9 mouse cellular contexts compared by ENCODE assay signal in genomic region chr8:119661081-119661480, GRCm38 (mm10). TPM values are rescaled to one million over a fixed set of nuclear protein-coding genes. Genes with fewer than 3 reads are reported as not detected.
DNase-seq lines count a peak whose midpoint lies in the region; ATAC-seq lines count a peak whose summit lies in the region.
"Had no signal": no experiment of that assay in that cellular context is flagged by ENCODE, and none has a peak within 500 bp of the region (broad histone marks: within the 10 kb centered on the region; RNA-seq: fewer than 3 reads in every experiment).

No protein-coding gene starts in this region.

- H3K4me2 ChIP-seq in neural tube, embryonic 15.5 days, result no peak overlapping the region
- H3K4me2 ChIP-seq in heart, embryonic 14.5 days (ENCODE audit: low read length), result no peak overlapping the region
- H3K4me2 ChIP-seq in kidney, embryonic 15.5 days, result no peak overlapping the region

- H3K4me1 ChIP-seq in neural tube, embryonic 15.5 days, result peaks cover 9% of the 10 kb centered on the region
- peaks cover 17 to 23% of the 10 kb centered on the region in 2 experiments for H3K4me1 ChIP-seq in heart, embryonic 14.5 days (ENCODE audit: control insufficient read depth in 2 of 2, insufficient read depth in 2 of 2, low read length in 2 of 2)
- H3K4me1 ChIP-seq in kidney, embryonic 15.5 days, result peaks cover 36% of the 10 kb centered on the region

- no peak for ATAC-seq in neural tube, embryonic 15.5 days (ENCODE audit: low FRiP score)
- peak; percentile 32; the same call in 1 of the 2 replicates for ATAC-seq in heart, embryonic 14.5 days (ENCODE audit: insufficient number of reproducible peaks, insufficient read depth, low FRiP score, low read depth)
- peak; percentile 67 for ATAC-seq in kidney, embryonic 15.5 days (replicated peaks; ENCODE audit: low FRiP score)

- no peak overlapping the region for H3K27ac ChIP-seq in neural tube, embryonic 15.5 days (replicated peaks)
- no peak overlapping the region for H3K27ac ChIP-seq in heart, embryonic 14.5 days (replicated peaks in 1 of 2; ENCODE audit: control insufficient read depth in 1 of 2, insufficient read depth in 1 of 2, low read depth in 2 of 2, low read length in 2 of 2)
- H3K27ac ChIP-seq in kidney, embryonic 15.5 days, result peak overlapping the region; percentile 56

- no peaks in the 10 kb centered on the region for H3K36me3 ChIP-seq in neural tube, embryonic 15.5 days
- no peaks in the 10 kb centered on the region for H3K36me3 ChIP-seq in heart, embryonic 14.5 days (ENCODE audit: control insufficient read depth, insufficient read depth, low read length)
- no peaks in the 10 kb centered on the region for H3K36me3 ChIP-seq in kidney, embryonic 15.5 days
- H3K36me3 ChIP-seq: G1E had no signal

- H3K9ac ChIP-seq in neural tube, embryonic 15.5 days (replicated peaks), result no peak overlapping the region
- H3K9ac ChIP-seq in heart, embryonic 14.5 days (ENCODE audit: low read length), result no peak overlapping the region
- H3K9ac ChIP-seq in kidney, embryonic 15.5 days, result no peak overlapping the region

- peak; percentile 75 for DNase-seq in neural tube, embryonic 10.5 days (ENCODE audit: extremely low spot score, low spot score)
- DNase-seq in embryo, embryonic 9.5 days (ENCODE audit: extremely low spot score), result peak; percentile 79
- DNase-seq in lung, postnatal 25 days (ENCODE audit: low spot score), result peak; percentile 80
- DNase-seq in c-Kit-positive CD71-positive TER-119-positive erythroid progenitor cells, embryonic 14.5 days (ENCODE audit: low spot score), result no peak
- DNase-seq in left cerebral cortex, adult 11 months (ENCODE audit: low spot score), result no peak

- WGBS in neural tube, embryonic 15.5 days, result 7% methylated on average over 9 of the region's 9 CpGs
- 10% methylated on average over 9 of the region's 9 CpGs for WGBS in heart, embryonic 14.5 days
- WGBS in kidney, embryonic 15.5 days, result 12% methylated on average over 9 of the region's 9 CpGs

- H3K27me3 ChIP-seq in neural tube, embryonic 15.5 days (replicated peaks), result peaks cover 1% of the 10 kb centered on the region; the same call in 1 of the 2 replicates
- no peaks in the 10 kb centered on the region for H3K27me3 ChIP-seq in heart, embryonic 14.5 days (ENCODE audit: control insufficient read depth, insufficient read depth, low read length)
- H3K27me3 ChIP-seq in kidney, embryonic 15.5 days, result no peaks in the 10 kb centered on the region

- no peak overlapping the region for H3K4me3 ChIP-seq in neural tube, embryonic 15.5 days (replicated peaks)
- no peak overlapping the region for H3K4me3 ChIP-seq in heart, embryonic 14.5 days (ENCODE audit: control insufficient read depth in 1 of 2, insufficient read depth in 1 of 2, low read depth in 1 of 2, low read length in 2 of 2)
- no peak overlapping the region for H3K4me3 ChIP-seq in kidney, embryonic 15.5 days (replicated peaks)

- no peaks in the 10 kb centered on the region for H3K9me3 ChIP-seq in neural tube, embryonic 15.5 days (replicated peaks)
- H3K9me3 ChIP-seq in heart, embryonic 14.5 days (ENCODE audit: control insufficient read depth, low read length), result no peaks in the 10 kb centered on the region
- no peaks in the 10 kb centered on the region for H3K9me3 ChIP-seq in kidney, embryonic 15.5 days (replicated peaks)
- H3K9me3 ChIP-seq: G1E had no signal

RNA-seq across cellular contexts. Expression of gene Wfdc1, which starts 5.1 kb away (rescaled TPM):
- 5.9 and 6.2 TPM in 2 replicates for polyA plus RNA-seq in neural tube, embryonic 15.5 days (2015; fragmentation: Nextera tagmentation; extraction: Ambion mirVana)
- 4.7 and 6.8 TPM in 2 replicates for polyA plus RNA-seq in heart, embryonic 14.5 days (2014; fragmentation: Nextera tagmentation; extraction: Ambion mirVana)
- polyA plus RNA-seq in kidney, embryonic 15.5 days (2015; fragmentation: Nextera tagmentation; extraction: Ambion mirVana), result 2.3 and 3.0 TPM in 2 replicates
- polyA plus RNA-seq: G1E had no signal

RNA-seq across cellular contexts. Expression of gene Kcng4, which starts 25.6 kb away (rescaled TPM):
- 0.09 and 0.14 TPM in 2 replicates for polyA plus RNA-seq in neural tube, embryonic 15.5 days (2015; fragmentation: Nextera tagmentation; extraction: Ambion mirVana)
- 0.11 TPM in 1 of 2 replicates, not detected in the other for polyA plus RNA-seq in heart, embryonic 14.5 days (2014; fragmentation: Nextera tagmentation; extraction: Ambion mirVana)
- polyA plus RNA-seq in kidney, embryonic 15.5 days (2015; fragmentation: Nextera tagmentation; extraction: Ambion mirVana), result 0.05 TPM in 1 of 2 replicates, not detected in the other
- polyA plus RNA-seq: G1E had no signal

RNA-seq across cellular contexts. Expression of gene Atp2c2, which starts 38.7 kb away (rescaled TPM):
- 0.36 and 0.41 TPM in 2 replicates for polyA plus RNA-seq in neural tube, embryonic 15.5 days (2015; fragmentation: Nextera tagmentation; extraction: Ambion mirVana)
- 0.20 and 0.43 TPM in 2 replicates for polyA plus RNA-seq in heart, embryonic 14.5 days (2014; fragmentation: Nextera tagmentation; extraction: Ambion mirVana)
- polyA plus RNA-seq in kidney, embryonic 15.5 days (2015; fragmentation: Nextera tagmentation; extraction: Ambion mirVana), result 1.6 and 2.7 TPM in 2 replicates
- polyA plus RNA-seq: G1E had no signal

RNA-seq across cellular contexts. Expression of gene Adad2, which starts 48.5 kb away (rescaled TPM):
- 0.10 and 0.11 TPM in 2 replicates for polyA plus RNA-seq in neural tube, embryonic 15.5 days (2015; fragmentation: Nextera tagmentation; extraction: Ambion mirVana)
- polyA plus RNA-seq in heart, embryonic 14.5 days (2014; fragmentation: Nextera tagmentation; extraction: Ambion mirVana), result not detected in 2 replicates
- not detected in 2 replicates for polyA plus RNA-seq in kidney, embryonic 15.5 days (2015; fragmentation: Nextera tagmentation; extraction: Ambion mirVana)
- polyA plus RNA-seq: G1E had no signal

RNA-seq across cellular contexts. Expression of gene Taf1c, which starts 56.1 kb away (rescaled TPM):
- polyA plus RNA-seq in neural tube, embryonic 15.5 days (2015; fragmentation: Nextera tagmentation; extraction: Ambion mirVana), result 11.8 and 15.0 TPM in 2 replicates
- polyA plus RNA-seq in heart, embryonic 14.5 days (2014; fragmentation: Nextera tagmentation; extraction: Ambion mirVana), result 5.4 and 6.2 TPM in 2 replicates
- polyA plus RNA-seq in kidney, embryonic 15.5 days (2015; fragmentation: Nextera tagmentation; extraction: Ambion mirVana), result 10.8 and 12.9 TPM in 2 replicates

Comparison
In these comparisons a context has a peak if more than half of its experiments do, and no peak if none do; other contexts are left out.
1. DNase-seq: peak in neural tube, embryonic 10.5 days (single experiment), embryo, embryonic 9.5 days (single experiment) and lung, postnatal 25 days (single experiment); none in c-Kit-positive CD71-positive TER-119-positive erythroid progenitor cells, embryonic 14.5 days (single experiment) and left cerebral cortex, adult 11 months (single experiment).